In genomic region chr7:96209783-96210524, GRCm38 (mm10) we compare ENCODE assay signal across 8 mouse cellular contexts. TPM values are rescaled to one million over a fixed set of nuclear protein-coding genes. Genes with fewer than 3 reads are reported as not detected.
A peak's percentile ranks its signal among the peaks of the same experiment; 100 is the strongest.
DNase-seq lines count a peak whose midpoint lies in the region; ATAC-seq and TF ChIP-seq lines count a peak whose summit lies in the region.

No protein-coding gene starts in this region.

- 0 out of 2 replicates have a peak overlapping the region, but pooled peaks have one; percentile 2 for H3K27ac ChIP-seq in gastrocnemius, adult 2 months
- H3K27ac ChIP-seq in forebrain, embryonic 16.5 days (ENCODE audit: low read length): peak overlapping the region; percentile 94
- peak overlapping the region; percentile 67 for H3K27ac ChIP-seq in intestine, embryonic 15.5 days
- H3K27ac ChIP-seq in midbrain, embryonic 15.5 days: peak overlapping the region; percentile 95

- H3K4me1 ChIP-seq in forebrain, embryonic 16.5 days (replicated peaks; ENCODE audit: control insufficient read depth, insufficient read depth, low read length): peaks cover 24% of the 10 kb centered on the region
- H3K4me1 ChIP-seq in intestine, embryonic 15.5 days (replicated peaks): peaks cover 11% of the 10 kb centered on the region; the same call in 1 of the 2 replicates
- peaks cover 39% of the 10 kb centered on the region for H3K4me1 ChIP-seq in midbrain, embryonic 15.5 days

- peak overlapping the region; percentile 77 for H3K4me3 ChIP-seq in gastrocnemius, adult 2 months
- peak overlapping the region; percentile 68 for H3K4me3 ChIP-seq in forebrain, embryonic 16.5 days (replicated peaks; ENCODE audit: low read length)
- peak overlapping the region; percentile 64 for H3K4me3 ChIP-seq in intestine, embryonic 15.5 days (replicated peaks)
- peak overlapping the region; percentile 75 for H3K4me3 ChIP-seq in midbrain, embryonic 15.5 days

- H3K9ac ChIP-seq in forebrain, embryonic 16.5 days (replicated peaks; ENCODE audit: low read depth, low read length): peak overlapping the region; percentile 86
- H3K9ac ChIP-seq in intestine, embryonic 15.5 days: peak overlapping the region; percentile 69
- peak overlapping the region; percentile 96 for H3K9ac ChIP-seq in midbrain, embryonic 15.5 days

- no peak for TF ChIP-seq CTCF in gastrocnemius, adult 2 months (IDR thresholded peaks at IDR 0.05)

- no peaks in the 10 kb centered on the region for H3K9me3 ChIP-seq in forebrain, embryonic 16.5 days (ENCODE audit: control insufficient read depth, low read length)
- H3K9me3 ChIP-seq in intestine, embryonic 15.5 days: no peaks in the 10 kb centered on the region
- H3K9me3 ChIP-seq in midbrain, embryonic 15.5 days: no peaks in the 10 kb centered on the region

- no peaks in the 10 kb centered on the region for H3K36me3 ChIP-seq in forebrain, embryonic 16.5 days (ENCODE audit: control insufficient read depth, insufficient read depth)
- H3K36me3 ChIP-seq in intestine, embryonic 15.5 days: no peaks in the 10 kb centered on the region
- H3K36me3 ChIP-seq in midbrain, embryonic 15.5 days (replicated peaks): no peaks in the 10 kb centered on the region

- ATAC-seq in forebrain, embryonic 16.5 days: peak; percentile 65
- peak; percentile 63 for ATAC-seq in intestine, embryonic 15.5 days
- peak; percentile 80 for ATAC-seq in midbrain, embryonic 15.5 days (replicated peaks)

- peak overlapping the region; percentile 86 for H3K4me2 ChIP-seq in forebrain, embryonic 16.5 days (ENCODE audit: low read length)
- peak overlapping the region; percentile 99 for H3K4me2 ChIP-seq in intestine, embryonic 15.5 days (replicated peaks)
- H3K4me2 ChIP-seq in midbrain, embryonic 15.5 days: peak overlapping the region; percentile 96

- DNase-seq in gastrocnemius, adult 2 months: peak; percentile 43
- no peak for DNase-seq in gastrocnemius, postnatal 36 days
- peak; percentile 2 for DNase-seq in cerebellum, adult 11 months
- peak; percentile 46 for DNase-seq in left cerebral cortex, postnatal 4 days
- peak; percentile 18 for DNase-seq in testis, postnatal 14 days (ENCODE audit: low spot score)

- 1% methylated on average over 68 of the region's 75 CpGs for WGBS in forebrain, embryonic 16.5 days
- WGBS in intestine, embryonic 15.5 days: under 1% methylated on average over 67 of the region's 75 CpGs
- WGBS in midbrain, embryonic 15.5 days: under 1% methylated on average over 67 of the region's 75 CpGs

- no peaks in the 10 kb centered on the region for H3K27me3 ChIP-seq in forebrain, embryonic 16.5 days (replicated peaks; ENCODE audit: control insufficient read depth, insufficient read depth, low read length)
- H3K27me3 ChIP-seq in intestine, embryonic 15.5 days (replicated peaks): 0 out of 2 replicates have a peak, but pooled peaks cover 12% of the 10 kb centered on the region
- no peaks in the 10 kb centered on the region; the same call in 1 of the 2 replicates for H3K27me3 ChIP-seq in midbrain, embryonic 15.5 days (replicated peaks)

- intact Hi-C loops in gastrocnemius, adult 2 months (cut with DNase I): no loop called here
- intact Hi-C loops in gastrocnemius, postnatal 36 days (cut with DNase I): no loop called here
- intact Hi-C loops in left cerebral cortex, postnatal 4 days (cut with DNase I): loop anchor here (2.0 to 5.0 kb wide), 2 partner anchors 342 to 705 kb away; no protein-coding TSS in a partner anchor

RNA-seq across cellular contexts. Expression of gene Tenm4, which starts 38.9 kb away (rescaled TPM):
- total RNA-seq in gastrocnemius, adult 2 months (2021): under 1 TPM; 0.13 to 0.73 TPM
- total RNA-seq in gastrocnemius, postnatal 36 days (2021): 1 to 10 TPM in 1 of 2 experiments, under 1 TPM in 1; 0.69 to 1.1 TPM
- polyA plus RNA-seq in forebrain, embryonic 16.5 days (2015; fragmentation: Nextera tagmentation; extraction: Ambion mirVana): 92.0 and 105 TPM in 2 replicates
- polyA plus RNA-seq in intestine, embryonic 15.5 days (2015; fragmentation: Nextera tagmentation; extraction: Ambion mirVana): 22.0 and 25.9 TPM in 2 replicates
- total RNA-seq in left cerebral cortex, postnatal 4 days (2021): 100 to 1,000 TPM in 1 of 2 experiments, 10 to 100 TPM in 1; 98.0 to 123 TPM
- 46.9 and 52.7 TPM in 2 replicates for polyA plus RNA-seq in midbrain, embryonic 15.5 days (2015; fragmentation: Nextera tagmentation; extraction: Ambion mirVana)

Comparison
In these comparisons a context has a peak if more than half of its experiments do, and no peak if none do; other contexts are left out.
1. DNase-seq: peak in gastrocnemius, adult 2 months (single experiment), cerebellum, adult 11 months (single experiment), left cerebral cortex, postnatal 4 days (single experiment) and testis, postnatal 14 days (single experiment); none in gastrocnemius, postnatal 36 days (0 of 2).
2. H3K27ac ChIP-seq: peak in every context shown above with its lines; median percentile 95 in midbrain, embryonic 15.5 days; 94 in forebrain, embryonic 16.5 days; 67 in intestine, embryonic 15.5 days; 2 in gastrocnemius, adult 2 months.
3. RNA of gene Tenm4, which starts 38.9 kb away (total RNA-seq): 98.0 to 123 TPM in left cerebral cortex, postnatal 4 days; 0.69 to 1.1 TPM in gastrocnemius, postnatal 36 days and 0.13 to 0.73 TPM in gastrocnemius, adult 2 months; every median in the first group is over 10 times any median in the second.
4. Peak in every context shown above with its lines, with median percentiles within 50 percentile points of each other: H3K4me3 ChIP-seq, ATAC-seq, H3K4me2 ChIP-seq and H3K9ac ChIP-seq.